Mouse (Mus musculus): ENCODE measurements around the gene Smarcd3.

The Smarcd3 gene

DNA sequence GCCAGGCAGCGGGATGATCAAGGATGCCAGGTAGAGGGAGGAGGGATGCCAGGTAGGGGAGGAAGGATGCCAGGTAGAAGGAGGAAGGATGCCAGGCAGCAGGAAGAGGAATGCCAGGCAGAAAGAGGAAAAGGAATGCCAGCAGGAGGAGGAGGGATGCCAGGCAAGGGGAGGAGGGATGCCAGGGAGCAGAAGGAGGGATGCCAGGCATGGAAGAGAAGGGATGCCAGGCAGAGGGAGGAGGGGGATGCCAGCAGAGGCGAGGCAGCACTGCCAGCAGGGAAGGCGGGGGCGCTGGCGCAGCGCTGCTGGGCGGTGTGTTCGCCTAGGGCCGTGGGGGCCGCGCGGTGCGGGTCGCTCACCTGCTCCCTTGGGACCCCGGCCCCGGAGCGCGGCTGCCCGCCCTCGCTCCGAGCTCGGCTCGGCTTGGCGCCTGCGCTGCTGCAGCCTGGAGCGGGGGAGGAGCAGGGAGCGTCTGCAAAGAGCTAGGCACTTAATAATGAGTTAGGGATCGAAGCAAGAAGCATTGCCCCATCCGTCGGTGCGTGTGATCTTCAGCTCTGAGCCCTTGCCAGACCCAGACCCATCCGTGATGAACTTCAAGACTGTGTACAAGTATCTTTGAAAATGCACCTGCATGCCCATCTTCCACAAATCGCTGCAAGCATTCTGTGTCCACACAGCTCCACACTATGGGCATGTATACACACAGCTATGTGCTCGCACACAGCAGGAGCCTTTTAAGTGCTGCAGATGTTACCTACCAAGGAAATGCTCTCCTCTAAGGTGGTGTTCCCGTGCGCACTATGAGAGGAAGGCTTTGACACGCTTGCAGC, at the start of gene Smarcd3:
Smarcd3 (minus strand) TSS at position 426 of the 836 bp plus-strand sequence.
- DNase-seq (ENCODE audit: low spot score), result no peak

DNA sequence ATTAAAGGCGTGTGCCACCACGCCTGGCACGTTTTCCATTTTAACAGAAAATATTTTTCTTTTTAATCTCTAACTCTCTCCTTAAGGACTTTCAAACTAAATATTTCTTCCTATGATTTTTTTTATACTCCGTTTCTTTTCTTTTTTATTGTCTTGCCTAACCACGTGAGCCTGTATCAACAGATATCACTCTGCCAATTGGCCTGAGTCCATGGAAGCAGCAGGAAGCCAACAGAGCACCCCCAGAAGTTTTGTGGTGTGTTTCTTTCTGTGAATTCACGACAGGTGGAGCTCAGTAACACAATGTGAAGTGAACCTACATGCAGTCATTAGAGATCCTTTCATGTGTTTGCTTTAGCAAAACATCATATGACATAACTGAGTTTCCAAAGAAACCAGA, 37.2 kb upstream of the Smarcd3 start:
- DNase-seq (ENCODE audit: low spot score), result no peak

DNA sequence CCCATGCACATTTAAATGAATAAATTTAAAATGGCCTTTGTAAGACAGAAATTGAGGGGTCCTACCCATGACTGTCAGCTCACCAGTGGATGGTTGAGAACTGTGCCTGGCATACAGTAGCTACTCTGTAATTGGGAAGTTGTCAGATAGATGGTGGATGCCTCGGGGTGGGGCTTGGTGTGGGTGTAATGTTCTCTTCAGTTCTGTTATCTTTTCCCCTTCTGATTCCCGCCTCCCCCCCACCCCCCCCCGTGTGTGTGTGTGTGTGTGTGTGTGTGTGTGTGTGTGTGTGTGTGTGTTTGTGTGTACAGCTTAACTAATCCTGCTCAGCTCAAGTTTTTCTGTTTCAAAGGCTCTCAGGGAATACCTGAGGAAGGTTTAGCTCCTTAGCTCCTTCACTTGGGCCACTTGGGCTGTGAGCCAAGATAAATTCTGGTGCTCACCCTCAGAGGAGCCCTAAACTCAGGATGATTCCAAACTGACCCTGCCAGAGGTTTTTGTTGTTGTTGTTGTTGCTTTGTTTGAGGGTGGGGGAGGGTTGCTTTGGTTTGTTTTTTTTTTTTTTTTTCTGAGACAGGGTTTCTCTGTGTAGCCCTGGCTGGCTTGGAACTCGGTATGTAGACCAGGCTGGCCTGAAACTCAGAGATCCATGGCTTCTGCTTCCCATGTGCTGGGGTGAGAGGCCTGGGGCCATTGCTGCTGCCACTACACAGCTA, 35.7 kb upstream of the Smarcd3 start:
- no peak for DNase-seq (ENCODE audit: low spot score)

DNA sequence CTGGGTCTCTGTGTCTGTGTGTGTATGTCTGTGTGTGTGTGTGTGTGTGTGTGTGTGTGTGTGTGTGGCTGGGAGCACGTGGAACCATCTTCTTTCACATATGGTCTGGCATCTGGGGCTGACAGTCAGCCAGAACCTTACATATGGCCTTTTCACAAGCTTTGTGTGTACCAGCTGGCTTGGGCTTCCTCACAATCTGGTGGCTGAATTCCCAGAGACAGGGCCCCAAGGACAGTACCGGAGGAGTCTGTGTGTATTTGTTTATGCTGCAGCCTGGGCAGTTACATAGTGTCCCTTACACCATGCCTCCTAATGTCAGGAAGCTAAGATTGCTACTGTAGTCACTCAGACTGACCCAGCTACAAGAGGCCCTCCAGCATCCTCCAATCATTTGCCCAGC, 32.9 kb upstream of the Smarcd3 start:
- no peak for DNase-seq (ENCODE audit: low spot score)

DNA sequence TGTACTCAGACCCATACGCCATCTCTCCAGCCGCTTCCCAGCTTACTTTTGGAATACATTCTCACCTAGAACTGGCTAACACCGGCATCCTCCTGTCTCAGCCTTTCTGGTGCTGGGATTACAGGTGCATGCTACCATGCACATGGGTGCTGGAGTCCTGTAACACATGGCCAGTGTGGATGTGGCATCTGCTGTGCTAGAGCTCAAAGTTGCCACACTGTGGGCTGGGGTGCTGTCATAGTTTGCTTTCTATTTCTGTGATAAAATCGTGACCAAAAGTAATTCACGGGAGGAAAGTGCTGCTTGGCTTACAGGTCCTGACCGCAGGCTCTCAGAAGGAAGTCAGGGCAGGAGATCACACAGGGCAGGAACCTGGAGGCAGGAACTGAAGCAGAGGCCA, 30.3 kb upstream of the Smarcd3 start:
- no peak for DNase-seq (ENCODE audit: low spot score)

DNA sequence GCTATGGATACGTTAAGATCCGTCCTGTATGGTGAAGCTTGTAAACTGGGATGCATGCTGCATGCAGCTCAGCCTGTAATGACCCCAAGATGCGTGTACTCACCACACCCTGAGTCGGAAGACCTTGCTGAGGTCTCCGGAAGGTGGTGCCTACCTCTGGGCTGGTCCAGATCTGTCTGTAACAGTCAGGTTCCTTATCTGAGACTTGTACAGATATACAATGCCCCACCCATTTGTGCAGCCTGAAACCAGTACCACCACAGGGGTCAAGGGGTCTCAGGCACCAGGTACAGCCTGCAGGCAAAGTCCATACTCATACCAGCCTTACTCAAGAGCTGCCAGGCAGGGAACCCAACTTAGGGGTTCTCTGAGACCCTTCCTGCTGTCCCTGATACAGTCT, 28.6 kb upstream of the Smarcd3 start:
- DNase-seq (ENCODE audit: low spot score), result no peak

DNA sequence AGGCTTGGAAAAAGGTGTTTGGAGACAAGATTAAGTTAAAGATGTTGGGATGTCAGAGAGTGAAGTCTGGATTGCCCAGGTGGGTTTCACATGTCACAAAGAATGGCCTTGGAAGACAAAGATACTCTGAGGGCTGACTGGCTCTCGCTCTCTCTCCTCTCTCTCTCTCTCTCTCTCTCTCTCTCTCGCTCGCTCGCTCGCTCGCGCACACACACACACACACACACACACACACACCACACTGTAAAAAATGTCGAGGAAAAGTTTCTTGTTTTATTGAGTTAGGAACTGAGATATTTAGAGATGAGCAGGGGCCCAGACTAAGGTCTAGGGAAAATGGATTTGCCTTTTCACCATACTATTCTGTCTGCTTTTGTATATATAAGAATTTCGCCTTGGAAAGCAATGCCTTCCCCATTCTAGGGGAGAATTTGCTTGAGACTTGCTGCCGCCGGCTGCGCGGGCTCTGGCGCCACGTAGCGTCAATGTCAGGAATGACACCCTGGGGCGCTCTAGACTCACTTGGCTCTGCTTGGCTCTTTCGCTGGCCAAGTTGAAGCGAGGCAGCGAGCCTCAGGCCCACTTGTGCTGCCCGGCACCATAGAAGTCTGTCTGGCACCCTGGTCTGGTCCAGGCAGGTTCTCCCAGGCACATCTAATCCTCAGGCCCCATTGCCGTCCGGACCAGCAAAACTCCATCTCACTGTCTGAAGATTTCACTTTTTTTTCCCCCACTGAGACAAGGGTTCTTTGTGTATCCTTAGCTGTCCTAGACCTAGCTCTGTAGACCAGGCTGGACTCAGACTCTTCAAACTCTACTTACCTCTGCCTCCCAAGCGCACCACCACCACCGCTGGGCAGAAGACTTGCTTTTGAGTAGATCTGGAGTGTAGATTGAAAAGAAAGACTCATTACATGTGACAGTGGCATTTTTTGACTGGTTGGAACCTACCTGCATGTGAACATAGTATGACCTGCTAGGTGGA, 27.8 kb upstream of the Smarcd3 start:
- peak; percentile 54 for DNase-seq (ENCODE audit: low spot score)

DNA sequence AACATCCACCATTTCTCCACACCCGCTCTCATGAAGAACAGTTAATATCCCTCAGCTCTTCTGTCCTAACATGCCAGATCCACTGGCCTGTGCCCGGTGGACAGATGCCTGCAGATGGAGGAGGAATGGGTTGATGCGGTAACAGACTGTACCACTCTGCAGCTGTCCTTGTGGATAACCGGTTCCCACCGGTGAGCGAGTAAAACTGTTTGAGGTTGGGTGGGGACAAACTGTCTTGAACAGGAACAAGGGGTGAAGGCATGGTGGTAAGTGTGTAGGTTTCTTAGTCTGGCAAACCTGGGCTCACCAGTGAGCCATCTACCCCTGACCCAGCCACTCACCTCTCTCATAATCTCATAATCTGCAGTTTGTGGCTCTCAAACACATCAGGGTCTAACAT, 27.1 kb upstream of the Smarcd3 start:
- no peak for DNase-seq (ENCODE audit: low spot score)

DNA sequence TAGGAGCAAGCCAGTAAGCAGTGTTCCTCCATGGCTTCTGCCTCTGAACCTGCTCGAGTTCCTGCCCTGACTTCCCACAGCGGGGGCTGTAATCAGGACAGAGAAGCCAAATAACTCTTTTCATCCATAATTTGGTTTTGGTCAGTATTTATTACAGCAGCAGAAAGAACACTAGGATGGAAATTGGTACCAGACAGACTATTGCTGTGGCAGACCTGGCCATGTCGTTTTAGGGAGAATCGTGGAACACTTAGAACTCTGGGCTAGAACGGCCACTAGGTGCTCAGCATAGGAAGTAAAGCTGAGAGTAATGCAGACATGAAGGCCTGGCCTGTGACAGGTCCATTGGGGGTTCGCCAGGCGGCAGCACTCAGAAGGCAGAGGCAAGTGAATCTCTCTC, 25.5 kb upstream of the Smarcd3 start:
- no peak for DNase-seq (ENCODE audit: low spot score)

DNA sequence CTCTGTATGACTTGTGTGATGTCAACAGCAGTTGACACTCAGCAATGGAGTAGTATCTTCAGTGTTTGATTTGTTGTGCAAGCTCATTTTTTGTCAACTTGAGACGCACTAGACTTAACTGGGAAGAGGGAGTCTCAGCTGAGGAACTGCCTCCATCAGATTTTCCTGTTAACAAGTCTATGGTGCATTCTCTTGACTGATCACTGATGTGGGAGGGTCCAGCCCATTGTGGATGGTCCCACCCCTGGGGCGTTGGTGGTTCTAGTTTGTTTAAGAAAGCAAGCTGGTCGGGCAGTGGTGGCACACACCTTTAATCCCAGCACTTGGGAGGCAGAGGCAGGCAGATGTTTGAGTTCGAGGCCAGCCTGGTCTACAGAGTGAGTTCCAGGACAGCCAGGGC, 25.0 kb upstream of the Smarcd3 start:
- no peak for DNase-seq (ENCODE audit: low spot score)

DNA sequence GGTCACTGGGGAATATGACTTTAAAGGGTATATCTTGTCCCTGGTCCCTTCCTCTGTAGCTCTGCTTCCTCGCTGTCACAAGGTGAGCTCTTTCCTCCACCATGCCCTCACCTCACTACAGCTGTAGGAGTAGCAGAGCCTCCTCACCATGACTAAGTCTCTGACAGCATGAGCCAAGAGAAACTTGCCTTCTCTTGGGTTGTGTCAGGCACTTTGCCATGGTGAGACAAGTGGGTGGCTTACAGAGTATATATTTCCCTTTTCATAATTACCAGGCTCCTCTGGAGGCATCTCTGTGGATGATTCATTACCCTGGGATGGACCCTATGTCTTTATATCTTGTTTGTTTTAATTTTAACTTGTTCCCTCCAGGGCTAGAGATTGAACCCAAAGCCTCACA, 21.2 kb upstream of the Smarcd3 start:
- no peak for DNase-seq (ENCODE audit: low spot score)

DNA sequence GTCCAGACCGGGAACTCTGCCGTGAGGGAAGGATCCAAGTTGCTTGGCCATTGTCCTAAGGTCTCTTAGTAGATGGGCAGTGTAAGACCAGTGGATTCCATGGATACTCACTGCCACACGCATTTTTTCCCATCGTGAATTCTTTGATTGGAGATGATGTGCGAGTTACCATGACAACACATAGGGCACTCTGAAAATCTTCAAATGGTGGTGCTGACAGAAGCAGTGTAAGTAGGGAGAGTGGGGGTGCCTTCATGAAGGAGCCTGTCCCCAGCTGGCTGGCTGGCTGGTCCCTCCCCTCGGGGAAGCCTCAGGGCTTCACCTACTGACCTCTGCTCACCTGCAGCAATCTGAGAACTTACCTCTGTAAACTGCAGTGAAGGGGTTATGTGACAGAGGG, 14.9 kb upstream of the Smarcd3 start:
- no peak for DNase-seq (ENCODE audit: low spot score)

DNA sequence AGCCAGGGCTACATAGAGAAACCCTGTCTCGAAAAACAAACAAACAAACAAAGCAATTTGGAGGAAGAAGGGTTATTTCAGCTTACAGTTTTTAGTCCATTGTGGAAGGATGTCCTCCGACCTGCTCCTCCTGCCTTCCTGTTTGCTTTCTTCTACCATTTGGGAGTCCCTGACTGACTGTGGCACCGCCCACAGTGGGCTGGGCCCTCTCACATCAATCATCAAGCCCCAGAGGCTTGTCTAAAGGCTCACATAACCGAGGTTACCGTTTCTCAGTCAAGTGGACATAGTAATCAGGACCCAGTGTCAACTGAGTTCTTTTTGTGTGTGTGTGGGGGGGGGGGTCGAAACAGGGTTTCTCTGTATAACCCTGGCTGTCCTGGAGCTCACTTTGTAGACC, 13.9 kb upstream of the Smarcd3 start:
- no peak for DNase-seq (ENCODE audit: low spot score)

DNA sequence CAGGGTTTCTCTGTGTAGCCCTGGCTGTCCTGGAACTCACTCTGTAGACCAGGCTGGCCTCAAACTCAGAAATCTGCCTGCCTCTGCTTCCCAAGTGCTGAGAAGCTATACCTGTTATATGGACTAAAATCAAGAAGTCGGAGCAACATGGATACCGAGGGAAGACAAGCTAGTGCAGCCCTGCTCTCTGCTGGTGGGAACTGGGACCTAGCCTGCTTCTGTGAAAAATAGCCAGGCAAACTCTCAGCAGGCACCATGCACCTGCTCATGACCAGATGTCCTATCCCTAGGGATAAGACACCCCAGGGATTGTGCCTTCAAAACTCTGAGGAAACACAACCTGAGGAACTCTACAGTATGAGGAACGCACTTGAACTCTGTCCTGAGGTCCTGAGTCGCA, 12.8 kb upstream of the Smarcd3 start:
- DNase-seq (ENCODE audit: low spot score), result no peak

DNA sequence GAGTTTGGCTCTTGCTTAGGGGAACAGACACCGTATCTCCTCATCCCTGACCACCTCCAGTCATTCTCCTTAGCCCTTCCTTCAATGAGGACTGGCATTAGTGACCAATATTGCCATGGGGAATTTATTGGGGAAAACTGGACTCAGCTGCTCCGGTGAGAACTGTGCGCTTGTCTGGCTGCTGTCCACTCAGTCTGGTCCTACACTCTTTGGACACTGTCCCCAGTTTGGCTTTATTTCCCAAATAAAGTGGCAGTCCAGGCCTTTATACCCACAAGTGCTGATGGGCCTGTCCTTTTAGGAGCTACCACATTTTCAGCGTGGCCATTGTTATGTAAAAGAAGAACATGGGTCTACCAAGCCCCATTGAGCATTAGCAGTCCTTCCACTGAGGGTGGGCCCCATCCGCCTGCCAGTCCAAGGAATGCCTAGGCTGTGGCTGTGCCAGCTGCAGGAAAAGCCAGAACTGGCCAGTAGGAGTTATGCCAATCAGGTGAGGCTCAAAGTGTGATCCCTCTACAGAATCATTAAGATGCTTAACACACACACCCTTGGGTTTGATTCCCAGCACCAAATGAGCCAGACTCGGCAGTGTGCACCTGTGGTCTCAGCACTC, 11.4 kb upstream of the Smarcd3 start:
- no peak for DNase-seq (ENCODE audit: low spot score)

DNA sequence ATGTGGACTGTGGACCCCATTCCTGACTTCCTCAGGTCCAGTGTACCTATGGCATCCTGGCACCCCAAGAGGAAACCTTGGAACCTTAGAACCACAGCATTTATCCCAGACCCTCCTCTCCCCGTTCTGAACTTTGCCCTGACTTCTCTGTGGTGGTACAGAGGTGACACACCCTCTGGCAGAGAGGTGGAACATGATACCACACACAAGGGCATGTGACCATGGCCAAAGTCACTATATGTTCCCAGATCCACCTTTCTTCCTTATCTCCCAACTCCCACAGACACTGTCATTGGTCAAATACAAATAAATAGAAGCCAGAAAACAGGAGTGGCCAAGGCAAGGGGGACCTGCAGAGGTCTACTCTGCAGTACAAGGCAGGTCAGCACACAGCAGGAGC, 10.9 kb upstream of the Smarcd3 start:
- DNase-seq (ENCODE audit: low spot score), result no peak

DNA sequence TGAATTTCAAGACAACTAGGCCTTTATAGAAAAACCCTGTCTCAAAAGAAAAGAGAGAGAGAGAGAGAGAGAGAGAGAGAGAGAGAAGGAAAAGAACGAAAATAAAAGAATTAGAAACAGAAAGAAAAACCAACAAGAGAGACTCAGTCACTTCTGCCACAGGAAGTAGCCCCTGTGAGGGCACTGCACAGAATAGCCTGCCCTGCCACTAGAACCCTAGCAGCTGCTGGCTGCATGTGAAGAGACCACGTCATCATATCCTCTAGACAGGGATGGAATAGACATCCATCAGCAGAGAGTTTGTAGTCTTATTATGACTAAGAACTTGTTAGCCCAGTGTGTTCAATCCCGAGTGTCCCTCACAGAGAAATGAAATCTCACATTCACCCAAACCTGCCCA, 5.5 kb upstream of the Smarcd3 start:
- no peak for DNase-seq (ENCODE audit: low spot score)

DNA sequence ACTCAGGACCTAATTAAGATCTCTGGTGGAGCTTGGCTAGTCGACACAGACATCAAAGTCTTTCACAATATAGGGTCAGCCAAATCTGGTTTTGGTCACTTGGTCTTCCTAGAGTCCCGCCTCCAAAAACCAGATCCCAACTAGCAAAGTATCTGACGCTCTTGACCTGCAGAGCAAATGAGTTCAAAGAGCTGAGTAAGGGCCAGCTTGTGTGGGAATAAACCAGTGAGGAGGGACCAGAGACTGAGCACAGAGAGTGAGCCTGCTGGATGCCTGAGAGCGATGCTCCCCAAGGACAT, 560 bp upstream of the Smarcd3 start:
- no peak for DNase-seq (ENCODE audit: low spot score)

DNA sequence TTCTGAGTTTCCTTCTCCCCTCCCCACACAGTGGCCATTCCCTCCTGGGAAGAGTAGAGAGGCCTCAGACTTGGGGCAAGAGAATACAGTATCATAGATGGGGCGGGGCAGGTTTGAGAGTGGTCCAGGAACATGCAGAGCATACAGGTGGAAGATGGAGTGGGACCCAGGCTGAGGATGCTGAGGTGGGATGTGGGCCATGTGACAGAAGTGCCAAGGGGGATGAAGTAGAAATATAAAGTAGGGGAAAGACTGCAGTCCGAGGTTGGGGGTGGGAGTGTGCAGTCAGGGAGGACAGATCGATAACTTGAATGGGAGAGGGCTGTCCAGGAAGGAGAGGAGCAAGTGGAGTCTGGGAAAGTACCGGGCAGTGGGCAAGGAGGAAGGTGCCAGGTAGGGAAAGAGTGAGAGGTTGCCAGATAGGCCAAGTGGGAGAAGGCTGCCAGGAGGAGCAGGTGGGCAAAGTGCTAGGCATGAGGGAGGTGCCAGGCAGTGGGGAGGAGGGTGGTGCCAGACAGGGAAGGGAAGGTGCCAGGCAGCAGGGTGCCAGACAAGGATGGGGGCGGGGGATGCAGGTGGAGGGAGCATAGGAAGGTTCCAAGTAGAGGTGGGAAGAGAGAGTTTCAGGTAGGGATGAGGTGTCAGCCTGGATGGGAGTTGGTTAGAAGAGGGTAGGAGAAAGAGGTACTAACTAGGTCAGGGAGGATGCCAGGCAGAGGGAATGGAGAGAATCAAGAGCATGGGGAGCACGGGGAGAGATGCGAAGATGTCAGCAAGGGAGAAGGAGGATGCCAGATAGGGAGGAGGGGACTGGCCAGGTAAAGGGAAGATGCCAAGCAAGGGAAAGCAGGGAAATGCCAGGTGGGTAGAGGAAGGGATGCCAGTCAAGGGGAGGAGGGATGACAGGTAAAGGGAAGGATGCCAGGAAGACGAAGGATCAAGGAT, 898 bp downstream of the Smarcd3 start:
- DNase-seq (ENCODE audit: low spot score), result no peak

DNA sequence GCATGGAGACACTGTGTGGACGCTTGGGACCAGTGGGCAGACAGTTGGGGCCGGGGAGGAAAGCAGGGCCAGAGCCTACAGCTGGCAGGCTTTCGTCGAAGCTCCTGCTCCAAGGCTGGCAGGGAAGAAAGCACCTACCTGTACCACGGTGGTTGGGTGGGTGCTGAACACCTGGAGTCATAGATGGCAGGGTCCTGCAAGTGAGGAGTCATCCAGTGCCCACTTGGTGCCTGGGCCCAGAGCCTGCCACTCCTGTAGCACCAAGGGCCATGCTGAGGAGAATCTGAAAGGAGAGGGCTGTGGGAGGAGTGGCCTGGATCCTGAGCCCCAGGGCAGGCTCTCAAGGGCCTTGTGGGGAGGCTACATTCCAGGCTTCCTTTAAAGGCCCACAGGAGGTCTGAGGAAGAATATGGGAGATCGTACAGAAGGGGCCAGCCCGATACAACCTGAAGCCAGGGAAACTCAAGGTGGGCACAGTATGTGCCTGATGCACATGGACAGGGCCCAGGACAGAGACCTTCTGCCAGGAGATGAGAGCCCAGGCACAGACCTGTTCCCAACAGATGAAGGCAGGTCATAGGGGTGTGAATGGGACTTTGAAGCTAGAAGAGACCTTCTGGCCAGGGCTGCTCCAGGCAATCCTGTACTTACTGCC, 1.7 kb downstream of the Smarcd3 start:
- no peak for DNase-seq (ENCODE audit: low spot score)

DNA sequence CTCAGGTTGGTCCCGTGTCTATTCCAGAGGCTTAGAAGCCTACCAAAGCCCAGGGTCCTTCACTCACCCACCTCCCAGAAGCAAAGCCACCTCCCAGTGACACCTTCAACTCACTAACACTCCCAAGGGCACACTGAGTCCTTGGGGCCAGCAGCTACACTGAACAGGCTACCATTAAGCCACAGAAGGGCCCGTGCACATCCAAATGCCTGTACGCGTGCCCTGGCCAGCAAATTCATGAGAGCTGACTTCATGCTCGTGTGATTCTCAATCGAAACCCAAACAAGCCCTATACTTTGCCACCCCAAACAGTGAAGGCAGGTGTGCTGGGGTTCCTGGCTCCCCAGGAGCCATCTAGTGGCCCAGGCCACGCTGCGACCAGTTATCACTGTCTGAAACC, 3.6 kb downstream of the Smarcd3 start:
- no peak for DNase-seq (ENCODE audit: low spot score)

Measured in T-cell, adult 2 months (primary cell).